Mouse (Mus musculus) gastrocnemius, adult 8-10 months (tissue): Measurements from ENCODE around the gene Trpm3. TPM values are rescaled to one million over a fixed set of nuclear protein-coding genes. Genes with fewer than 3 reads are reported as not detected.

Experiments used
- DNase-seq, 2 experiments: peaks; one replicate each; pipeline ENCODE4 v3.0.0; 2022; ENCODE audit warnings: low spot score in 2 of 2
- total RNA-seq, 4 experiments: library from RNA; stranded (reverse); gene quantifications; 2 replicates each; pipeline ENCODE4 v1.2.4; 2022

The Trpm3 gene
- total RNA-seq, 4 experiments from 2014 or later = 0.24 to 0.63 (median 0.40) TPM

- DNase-seq = no peak
These were observed 334.3 kb downstream of the Trpm3 start for GRCm38 (mm10) chr19:22473030-22473712.

- DNase-seq = no peak
These were observed 339.6 kb downstream of the Trpm3 start for GRCm38 (mm10) chr19:22478295-22478989.

GRCm38 (mm10) chr19:22503469-22503868 lies 364.6 kb downstream of the Trpm3 start:
- DNase-seq = no peak

- no peak for DNase-seq
These were observed 379.7 kb downstream of the Trpm3 start for GRCm38 (mm10) chr19:22518508-22518907.

GRCm38 (mm10) chr19:22527944-22528343 lies 389.1 kb downstream of the Trpm3 start:
- DNase-seq = no peak

- DNase-seq = no peak
These were observed 404.3 kb downstream of the Trpm3 start for GRCm38 (mm10) chr19:22542990-22543709.

- DNase-seq = peak; percentile 15 to 33
These were observed 413.3 kb downstream of the Trpm3 start for GRCm38 (mm10) chr19:22552179-22552578.

- no peak for DNase-seq
These were observed 415.6 kb downstream of the Trpm3 start for GRCm38 (mm10) chr19:22554421-22554941.

GRCm38 (mm10) chr19:22572396-22572795 lies 433.6 kb downstream of the Trpm3 start:
- no peak for DNase-seq

GRCm38 (mm10) chr19:22572849-22573248 lies 434.0 kb downstream of the Trpm3 start:
- no peak for DNase-seq

- no peak for DNase-seq
These were observed 443.4 kb downstream of the Trpm3 start for GRCm38 (mm10) chr19:22582120-22582745.

- DNase-seq = no peak
These were observed 455.6 kb downstream of the Trpm3 start for GRCm38 (mm10) chr19:22594492-22594891.

GRCm38 (mm10) chr19:22595246-22595645 lies 456.4 kb downstream of the Trpm3 start:
- DNase-seq = no peak

GRCm38 (mm10) chr19:22596715-22597114 lies 457.9 kb downstream of the Trpm3 start:
- DNase-seq = no peak

GRCm38 (mm10) chr19:22604322-22604721 lies 465.5 kb downstream of the Trpm3 start:
- DNase-seq = no peak

- DNase-seq = no peak
These were observed 469.3 kb downstream of the Trpm3 start for GRCm38 (mm10) chr19:22607985-22608684.

- DNase-seq = no peak
These were observed 472.8 kb downstream of the Trpm3 start for GRCm38 (mm10) chr19:22611621-22612020.

- no peak for DNase-seq
These were observed 476.5 kb downstream of the Trpm3 start for GRCm38 (mm10) chr19:22615367-22615766.

- no peak for DNase-seq
These were observed 486.1 kb downstream of the Trpm3 start for GRCm38 (mm10) chr19:22624801-22625513.

GRCm38 (mm10) chr19:22628878-22629277 lies 490.0 kb downstream of the Trpm3 start:
- no peak for DNase-seq
